Mouse (Mus musculus): ENCODE measurements around the gene Olfm2. TPM values are rescaled to one million over a fixed set of nuclear protein-coding genes. Genes with fewer than 3 reads are reported as not detected.
"Not testable (repeated sequence)": the region's sequence is repeated elsewhere in the genome, so short reads cannot be mapped to it uniquely, and the experiment has no call there.

The Olfm2 gene
- total RNA-seq, 1 experiment from 2014 or later, result 0.46 TPM

DNA sequence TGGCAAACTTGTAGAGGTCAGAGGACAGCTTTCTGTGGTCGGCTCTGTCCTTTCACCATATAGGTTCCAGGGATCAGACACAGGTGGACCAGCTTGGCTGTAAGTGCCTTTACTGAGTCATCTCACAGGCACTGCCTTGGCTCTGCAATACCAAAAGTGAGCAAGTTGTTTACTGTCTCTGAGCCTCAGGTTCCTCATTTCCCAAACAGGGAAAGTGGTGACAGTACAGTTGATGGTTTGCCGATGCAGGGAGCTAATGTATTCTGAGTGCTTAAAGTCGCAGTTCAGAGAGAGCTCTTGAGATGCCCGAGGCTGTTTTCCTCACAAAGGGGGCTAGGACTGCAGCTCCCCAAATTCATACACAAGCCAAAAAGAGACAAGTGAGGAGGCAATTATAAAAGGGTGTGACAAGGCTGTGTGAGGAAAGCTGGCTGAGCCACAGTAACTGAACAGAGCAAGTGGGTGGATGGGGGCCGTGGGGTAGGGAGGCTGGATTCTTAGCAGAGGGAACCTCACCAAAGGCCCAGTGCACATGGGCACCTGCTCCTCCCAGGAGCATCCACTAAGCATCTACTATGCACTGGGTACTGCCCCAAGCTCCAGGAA, 49.9 kb downstream of the Olfm2 start:
- no peak for DNase-seq

DNA sequence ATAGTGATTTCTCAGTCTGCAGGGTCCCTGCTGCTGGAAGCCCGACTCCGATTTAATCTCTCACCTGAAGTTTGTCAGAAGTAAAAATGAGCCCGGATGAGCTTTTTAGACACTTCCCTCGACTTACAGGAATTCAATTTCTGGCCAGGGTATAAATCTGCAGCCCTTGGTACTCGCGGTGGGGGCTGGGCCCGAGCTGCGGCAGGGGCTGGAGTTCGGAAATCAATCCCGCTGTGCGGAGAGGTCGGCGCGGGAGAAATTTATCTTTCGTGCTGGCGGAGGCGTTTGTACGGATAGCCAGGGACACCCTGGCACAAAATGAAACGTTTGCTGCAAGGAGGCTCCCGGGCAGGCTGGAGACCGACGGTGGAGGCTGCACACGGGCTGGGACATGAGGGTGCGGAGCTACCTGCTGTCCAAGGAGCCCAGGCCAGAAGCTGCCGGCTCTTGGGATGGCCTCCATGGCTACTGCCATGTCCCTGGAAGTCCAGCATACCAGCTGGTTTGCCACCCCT, 51.4 kb downstream of the Olfm2 start:
- peak; percentile 30 for DNase-seq

GRCm38 (mm10) chr9:20692863-20693262, 53.3 kb downstream of the Olfm2 start:
- DNase-seq, result no peak

- DNase-seq, result not testable (repeated sequence)
Measured at GRCm38 (mm10) chr9:20690449-20690848, 55.7 kb downstream of the Olfm2 start.

DNA sequence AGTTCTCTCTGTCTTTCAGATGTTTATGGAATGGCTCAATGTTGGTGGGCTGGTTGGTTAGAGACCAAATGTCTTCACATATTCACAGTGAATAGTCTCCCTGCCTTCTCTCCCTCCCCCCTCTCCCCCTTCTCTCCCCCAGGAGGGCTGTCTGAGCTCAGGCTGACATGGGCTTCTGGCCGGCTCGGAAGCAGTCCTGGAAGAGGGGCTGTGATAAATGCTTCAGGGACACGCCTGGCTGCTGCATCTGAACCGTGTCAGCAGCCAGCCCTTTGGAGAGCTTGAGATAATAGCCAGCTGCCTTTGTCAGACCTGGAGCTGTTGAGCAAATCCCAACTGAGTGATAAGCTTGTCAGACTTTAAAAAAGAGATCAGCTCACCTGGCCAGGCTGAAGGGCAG, 56.2 kb downstream of the Olfm2 start:
- no peak for DNase-seq

- DNase-seq, result no peak
Measured at GRCm38 (mm10) chr9:20689403-20689802, 56.7 kb downstream of the Olfm2 start.

GRCm38 (mm10) chr9:20685081-20685861, 60.9 kb downstream of the Olfm2 start:
- DNase-seq, result no peak

- no peak for DNase-seq
Measured at GRCm38 (mm10) chr9:20682389-20682722, 63.8 kb downstream of the Olfm2 start.

DNA sequence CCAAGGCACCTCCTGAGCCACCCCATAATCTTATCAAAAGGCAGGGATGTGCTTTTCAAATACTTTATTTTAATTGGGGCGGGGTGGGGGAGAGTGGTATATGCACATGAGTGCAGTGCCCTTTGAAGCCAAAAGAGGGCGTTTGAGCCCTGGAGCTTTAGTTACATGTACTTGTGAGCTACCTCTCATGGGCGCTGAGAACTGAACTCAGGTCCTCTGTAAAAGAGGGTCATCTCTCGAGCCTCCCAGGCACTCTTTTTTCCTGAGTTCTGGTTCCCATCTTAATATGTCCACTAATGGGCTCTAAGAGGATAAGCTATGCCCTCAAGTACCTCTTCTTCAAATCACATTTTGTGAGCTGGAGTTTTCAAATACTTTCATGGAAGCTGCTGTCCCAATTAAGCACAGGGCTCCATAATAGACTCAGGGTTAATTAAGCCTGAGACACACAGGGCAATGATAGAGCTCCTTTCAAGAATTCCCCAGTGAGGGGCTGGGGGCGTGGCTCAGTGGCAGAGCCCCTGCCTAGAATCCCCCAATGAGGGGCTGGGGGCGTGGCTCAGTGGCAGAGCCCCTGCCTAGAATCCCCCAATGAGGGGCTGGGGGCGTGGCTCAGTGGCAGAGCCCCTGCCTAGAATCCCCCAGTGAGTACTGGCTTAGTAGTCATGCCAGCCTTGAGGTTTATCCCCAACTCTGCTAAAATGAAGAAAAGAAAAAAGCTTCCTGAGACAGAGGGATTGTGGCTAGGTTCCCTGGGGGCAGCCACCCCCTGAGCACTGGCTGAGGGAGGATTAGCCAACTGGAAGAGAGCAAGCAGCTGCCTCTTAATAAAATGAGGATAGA, 64.4 kb downstream of the Olfm2 start:
- no peak for DNase-seq

GRCm38 (mm10) chr9:20680378-20680958, 65.7 kb downstream of the Olfm2 start:
- no peak for DNase-seq

DNA sequence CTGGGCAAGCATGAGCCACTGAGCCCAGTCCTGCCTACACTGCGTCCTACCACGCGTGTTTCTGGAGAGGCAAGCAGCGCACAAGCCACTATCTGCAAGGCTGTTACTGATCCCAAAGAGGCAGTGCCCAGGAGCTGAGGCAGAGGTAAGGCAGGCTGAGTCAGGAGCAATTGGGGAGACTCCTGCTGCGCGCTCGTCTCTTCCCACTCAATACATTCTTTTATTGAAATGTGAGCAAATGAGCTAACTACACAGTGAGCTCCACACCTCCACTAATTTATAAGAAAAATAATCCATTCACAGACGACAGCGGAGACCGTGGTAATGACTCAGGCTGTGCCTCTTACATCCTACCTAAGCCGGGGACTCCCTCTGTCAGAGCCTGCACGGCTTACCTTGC, 68.3 kb downstream of the Olfm2 start:
- no peak for DNase-seq

DNA sequence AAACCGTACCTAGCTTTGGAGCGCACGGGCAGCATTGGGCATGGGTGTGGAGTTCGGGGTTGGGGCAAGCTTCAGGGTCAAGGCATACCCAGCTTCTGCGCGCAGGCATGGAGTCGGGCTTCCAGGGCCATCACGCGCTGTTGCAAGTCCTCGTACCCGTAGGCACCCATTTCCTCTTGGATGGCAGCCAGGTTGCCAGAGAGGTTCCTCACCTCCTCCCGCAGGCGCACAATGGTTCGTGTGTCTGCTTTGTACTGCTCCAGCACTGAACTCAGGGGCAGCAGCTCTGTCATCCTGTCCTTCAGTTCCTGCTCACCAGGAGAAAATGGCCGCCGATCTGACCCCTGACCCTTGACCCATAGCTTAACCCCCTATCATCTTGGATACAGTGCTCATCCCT, 74.1 kb downstream of the Olfm2 start:
- DNase-seq, result no peak

DNA sequence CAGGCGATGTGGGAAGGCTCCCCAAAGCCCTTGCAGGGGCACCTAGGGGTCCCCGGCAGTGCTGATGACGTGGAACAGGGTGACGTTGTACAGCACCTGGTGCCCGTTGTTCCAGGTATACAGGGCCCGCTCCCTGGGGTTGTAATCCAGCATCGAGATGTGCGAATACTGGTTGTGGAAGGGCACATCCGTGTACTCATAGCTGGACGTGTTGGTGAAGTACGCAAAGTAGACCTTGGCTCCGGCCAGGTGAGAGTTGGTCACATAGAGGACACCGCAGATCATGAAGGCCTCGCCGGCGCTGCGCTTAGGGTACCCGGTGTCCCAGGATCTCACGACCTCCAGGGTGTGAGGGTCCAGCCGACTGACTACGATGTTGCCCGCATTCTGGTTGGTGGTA, 78.1 kb downstream of the Olfm2 start:
- no peak for DNase-seq

DNA sequence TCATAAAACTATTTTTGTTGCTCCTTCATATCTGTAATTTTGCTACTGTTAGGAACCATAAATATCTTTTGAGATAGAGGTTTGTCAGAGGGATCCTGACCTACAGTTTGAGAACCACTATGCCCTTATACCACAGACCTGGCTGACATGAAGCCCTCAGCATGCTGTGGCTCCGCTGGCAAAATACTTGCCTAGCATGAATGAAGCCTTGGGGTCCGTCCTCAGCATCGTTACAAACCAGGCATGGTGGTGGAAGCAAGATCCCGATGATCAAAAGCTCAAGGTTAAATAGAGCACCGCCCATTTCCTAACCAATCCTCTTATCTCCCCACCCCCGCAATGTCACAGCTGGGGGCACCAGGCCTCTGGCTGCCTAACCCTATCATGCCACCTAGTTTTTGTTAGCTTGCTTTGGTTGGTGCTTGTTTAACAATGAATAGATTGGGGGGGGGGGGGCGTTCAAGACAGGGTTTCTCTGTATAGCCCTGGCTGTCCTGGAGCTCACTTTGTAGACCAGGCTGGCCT, 79.6 kb downstream of the Olfm2 start:
- no peak for DNase-seq

GRCm38 (mm10) chr9:20665925-20666324, 80.2 kb downstream of the Olfm2 start:
- no peak for DNase-seq

DNA sequence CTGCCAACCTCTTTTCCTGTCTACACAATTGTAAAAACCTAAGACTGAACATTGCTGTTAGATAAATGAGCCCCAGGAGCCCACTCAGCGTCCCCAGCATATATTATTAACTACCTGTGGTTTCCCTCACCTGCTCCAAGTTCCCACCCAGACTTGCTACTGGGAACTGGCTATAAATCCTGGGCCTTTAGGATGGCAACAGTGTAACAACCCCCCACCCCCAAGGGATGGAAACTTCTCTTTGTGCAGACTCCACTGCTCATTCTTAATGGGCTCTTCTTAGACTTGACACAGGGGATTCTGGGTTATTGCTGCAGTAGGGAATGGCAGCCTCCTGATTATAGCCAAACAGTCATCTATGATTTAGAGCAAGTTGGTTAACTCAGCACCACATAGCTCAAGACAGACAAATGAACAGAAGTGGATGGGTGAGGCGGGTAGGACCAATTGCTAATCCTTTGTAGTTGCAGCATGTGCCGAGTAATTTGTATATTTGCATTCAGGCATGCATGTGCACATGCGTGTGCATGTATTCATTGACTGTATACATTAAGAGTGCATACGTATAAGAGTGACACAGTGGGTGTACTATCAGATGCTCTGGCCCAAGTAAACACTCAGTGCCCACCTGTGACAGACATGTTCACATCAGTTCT, 81.0 kb downstream of the Olfm2 start:
- no peak for DNase-seq

- no peak for DNase-seq
Measured at GRCm38 (mm10) chr9:20664366-20664765, 81.8 kb downstream of the Olfm2 start.

GRCm38 (mm10) chr9:20663956-20664355, 82.2 kb downstream of the Olfm2 start:
- no peak for DNase-seq

DNA sequence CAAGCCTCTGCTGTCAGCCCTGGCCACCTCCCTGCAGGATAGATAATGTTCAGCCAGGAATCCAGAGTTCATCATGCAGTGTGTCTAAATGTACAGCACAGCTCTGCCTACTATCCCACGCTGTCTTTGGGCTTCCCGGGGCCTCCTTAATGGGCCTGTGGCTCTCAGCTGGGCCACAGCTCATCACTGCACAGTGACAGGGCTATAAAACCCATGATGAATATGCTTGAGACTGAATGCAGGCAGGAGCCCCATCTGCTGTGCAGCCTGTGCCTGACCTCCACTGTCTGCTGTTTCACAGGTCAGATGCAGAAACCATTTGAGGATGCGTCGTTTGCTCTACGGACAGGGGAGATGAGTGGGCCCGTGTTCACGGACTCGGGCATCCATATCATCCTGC, 83.3 kb downstream of the Olfm2 start:
- DNase-seq, result no peak

- DNase-seq, result peak; percentile 75
Measured at GRCm38 (mm10) chr9:20662325-20662724, 83.8 kb downstream of the Olfm2 start.

DNA sequence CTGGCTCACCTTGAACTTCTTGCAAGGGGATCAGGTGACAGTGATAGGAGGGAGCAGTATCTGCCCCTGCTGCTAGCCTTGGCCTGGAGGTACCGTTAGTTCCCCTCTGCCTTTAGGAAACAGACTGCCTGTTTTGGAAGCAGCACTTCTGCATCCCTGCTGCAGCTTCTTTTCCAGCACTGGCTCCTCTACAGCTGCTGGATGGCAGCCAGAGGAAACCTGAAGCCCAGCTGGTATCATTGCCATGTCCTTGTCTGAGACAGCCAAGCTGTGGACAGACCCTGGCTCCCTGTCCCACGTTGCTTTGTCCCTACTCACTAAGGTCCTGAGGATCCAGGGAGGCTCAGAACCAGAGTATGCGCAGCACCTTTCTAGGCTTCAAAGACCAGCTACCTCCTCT, 88.6 kb downstream of the Olfm2 start:
- peak; percentile 58 for DNase-seq

- DNase-seq, result no peak
Measured at GRCm38 (mm10) chr9:20653859-20654258, 92.3 kb downstream of the Olfm2 start.
